Comparison of ENCODE assay signal across 25 mouse cellular contexts in the genomic region with DNA sequence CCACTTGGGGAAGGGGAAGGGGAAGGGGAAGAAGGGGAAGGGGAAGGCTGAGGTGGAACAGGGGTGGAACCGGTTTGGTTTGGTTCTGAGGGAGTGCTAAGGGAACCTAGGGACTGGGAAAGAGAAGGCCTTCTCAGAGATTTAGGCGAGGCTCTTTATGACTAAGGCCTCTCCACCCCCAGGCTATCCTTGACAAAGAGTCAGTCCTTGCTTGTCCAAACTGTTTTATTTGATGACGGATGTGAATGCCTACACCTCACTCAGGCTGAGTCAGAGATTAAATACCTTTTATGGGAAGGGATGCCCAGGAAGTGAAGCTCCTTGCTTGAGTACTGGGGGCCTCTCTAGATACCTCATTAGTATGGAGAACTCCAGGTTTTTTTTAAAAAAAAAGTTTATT. TPM values are rescaled to one million over a fixed set of nuclear protein-coding genes. Genes with fewer than 3 reads are reported as not detected.
DNase-seq lines count a peak whose midpoint lies in the region; ATAC-seq lines count a peak whose summit lies in the region.
"Had no signal": no experiment of that assay in that cellular context is flagged by ENCODE, and none has a peak within 500 bp of the region (broad histone marks: within the 10 kb centered on the region; RNA-seq: fewer than 3 reads in every experiment).

No protein-coding gene starts in this region.

- H3K9ac ChIP-seq in stomach, embryonic 16.5 days (ENCODE audit: low read length): no peak overlapping the region
- H3K9ac ChIP-seq: embryonic facial prominence, embryonic 12.5 days; forebrain, postnatal 0 days; heart, embryonic 13.5 days; hindbrain, embryonic 13.5 days; limb, embryonic 12.5 days; liver, embryonic 12.5 days; midbrain, embryonic 15.5 days had no signal

- 49% methylated on average over 3 of the region's 3 CpGs for WGBS in stomach, embryonic 16.5 days

- no peaks in the 10 kb centered on the region for H3K9me3 ChIP-seq in stomach, embryonic 16.5 days (replicated peaks; ENCODE audit: control insufficient read depth, low read length)
- H3K9me3 ChIP-seq: embryonic facial prominence, embryonic 12.5 days; forebrain, embryonic 10.5 days; heart, embryonic 13.5 days; hindbrain, embryonic 13.5 days; limb, embryonic 12.5 days; liver, embryonic 12.5 days; midbrain, embryonic 15.5 days had no signal

- H3K4me3 ChIP-seq in stomach, embryonic 16.5 days (replicated peaks; ENCODE audit: low read length): no peak overlapping the region
- H3K4me3 ChIP-seq: embryonic facial prominence, embryonic 12.5 days; forebrain, embryonic 10.5 days; heart, embryonic 13.5 days; hindbrain, embryonic 13.5 days; limb, embryonic 12.5 days; liver, embryonic 12.5 days; midbrain, embryonic 15.5 days; myocyte had no signal

- peak overlapping the region; percentile 69; the same call in 1 of the 2 replicates for H3K27ac ChIP-seq in stomach, embryonic 16.5 days (ENCODE audit: low read length)
- H3K27ac ChIP-seq: embryonic facial prominence, embryonic 12.5 days; forebrain, embryonic 10.5 days; heart, embryonic 13.5 days; hindbrain, embryonic 13.5 days; limb, embryonic 12.5 days; liver, embryonic 12.5 days; midbrain, embryonic 15.5 days had no signal

- H3K4me2 ChIP-seq in stomach, embryonic 16.5 days (ENCODE audit: low read depth, low read length): no peak overlapping the region
- H3K4me2 ChIP-seq: embryonic facial prominence, embryonic 12.5 days; heart, embryonic 13.5 days; hindbrain, embryonic 13.5 days; limb, embryonic 12.5 days; liver, embryonic 12.5 days; midbrain, embryonic 15.5 days had no signal

- no peaks in the 10 kb centered on the region for H3K27me3 ChIP-seq in stomach, embryonic 16.5 days (ENCODE audit: control insufficient read depth, insufficient read depth, low read length)
- H3K27me3 ChIP-seq: embryonic facial prominence, embryonic 12.5 days; heart, embryonic 13.5 days; limb, embryonic 12.5 days; liver, embryonic 12.5 days; midbrain, embryonic 15.5 days had no signal

- peak; percentile 78; the same call in 1 of the 2 replicates for ATAC-seq in stomach, embryonic 16.5 days (ENCODE audit: insufficient read depth, low FRiP score)
- ATAC-seq: CD4-positive, CD25-positive, alpha-beta regulatory T cell, adult 4 months; forebrain, postnatal 0 days; liver, embryonic 12.5 days; midbrain, embryonic 15.5 days had no signal

- H3K36me3 ChIP-seq in stomach, embryonic 16.5 days (ENCODE audit: control insufficient read depth, insufficient read depth, low read length): no peaks in the 10 kb centered on the region
- H3K36me3 ChIP-seq: embryonic facial prominence, embryonic 12.5 days; forebrain, embryonic 10.5 days; heart, embryonic 13.5 days; hindbrain, embryonic 13.5 days; limb, embryonic 12.5 days; liver, embryonic 12.5 days; midbrain, embryonic 15.5 days had no signal

- DNase-seq in ES-CJ7 (ENCODE audit: low read depth, low spot score) (peak; percentile 51), NIH3T3 (ENCODE audit: low read depth) (peak; percentile 86)
- peak; percentile 61 to 68 for DNase-seq in adrenal gland, postnatal 36 days
- no peak for DNase-seq in cerebellum, postnatal 10 days
- no peak for DNase-seq in gastrocnemius, postnatal 25 days
- DNase-seq in urinary bladder, postnatal 36 days (ENCODE audit: low spot score in 2 of 2): no peak
- DNase-seq: cerebellum, adult 9-10 months; forebrain, postnatal 0 days; heart, adult 18-20 months; kidney, adult 9 months; kidney, postnatal 36 days; lung, adult 2 months; lung, postnatal 36 days; right cerebral cortex, postnatal 14 days; thymus, postnatal 36 days had no signal

- no peaks in the 10 kb centered on the region for H3K4me1 ChIP-seq in stomach, embryonic 16.5 days (ENCODE audit: control insufficient read depth, insufficient read depth, low read length)
- H3K4me1 ChIP-seq: embryonic facial prominence, embryonic 12.5 days; limb, embryonic 12.5 days; liver, embryonic 12.5 days; midbrain, embryonic 15.5 days had no signal

RNA-seq across cellular contexts. Expression of gene 9530068E07Rik, which starts 52.8 kb away (rescaled TPM):
- total RNA-seq in adrenal gland, postnatal 36 days (2021): 100 to 1,000 TPM; 156 to 165 TPM
- 187 and 200 TPM in 2 replicates for polyA plus RNA-seq in stomach, embryonic 16.5 days (2015; fragmentation: Nextera tagmentation; extraction: Ambion mirVana)
- 10 to 100 TPM; 42.4 to 47.6 TPM for total RNA-seq in gastrocnemius, postnatal 25 days (2021)

Comparison
In these comparisons a context has a peak if more than half of its experiments do, and no peak if none do; other contexts are left out.
1. DNase-seq: peak in ES-CJ7 (single experiment), NIH3T3 (single experiment) and adrenal gland, postnatal 36 days (2 of 2); none in cerebellum, postnatal 10 days (0 of 2), gastrocnemius, postnatal 25 days (single experiment) and urinary bladder, postnatal 36 days (0 of 2).